Mouse (Mus musculus) heart, postnatal 4 days (tissue): Measurements from ENCODE around the gene Cap2. TPM values are rescaled to one million over a fixed set of nuclear protein-coding genes. Genes with fewer than 3 reads are reported as not detected.

Source experiments
- DNase-seq: peaks from one replicate; pipeline ENCODE4 v3.0.0; 2021
- total RNA-seq, 2 experiments: library from RNA; stranded (reverse); gene quantifications; 2 replicates each; pipeline ENCODE4 v1.2.3; 2021

Gene Cap2
- 100 to 1,000 TPM; 182 to 185 TPM for total RNA-seq

DNA sequence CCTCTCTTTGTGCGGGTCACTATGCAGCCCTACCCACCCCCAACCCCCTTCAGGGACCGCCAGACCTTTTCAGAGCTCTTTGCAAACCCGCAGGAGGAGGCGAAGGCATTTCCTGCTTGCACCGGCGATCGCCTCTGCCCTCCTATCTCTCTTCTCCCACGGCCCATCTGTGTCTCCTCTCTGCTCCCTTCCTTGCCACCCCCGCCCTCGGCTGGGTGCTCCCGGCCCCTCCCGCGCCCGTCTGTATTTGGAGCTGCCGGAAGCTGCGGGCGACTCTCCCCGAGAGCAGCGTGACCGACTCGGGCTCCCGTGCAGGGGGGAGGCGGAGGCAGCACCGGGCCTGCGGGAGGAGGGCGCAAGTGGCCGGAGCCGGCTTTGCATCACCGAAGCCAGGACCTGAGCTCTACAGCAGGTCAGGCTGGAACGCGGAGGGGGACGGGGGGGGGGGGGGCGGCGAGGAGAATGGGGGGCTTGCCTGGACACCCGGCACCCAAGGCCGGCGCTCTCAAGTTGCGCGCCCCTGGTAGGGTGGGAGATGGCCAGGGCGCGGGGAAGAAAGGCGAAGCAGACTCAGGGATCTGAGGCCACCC is at the start of gene Cap2:
Gene Cap2, plus strand, starts transcription at position 49 of the 590 bp plus-strand sequence.
- DNase-seq, result peak; percentile 84

DNA sequence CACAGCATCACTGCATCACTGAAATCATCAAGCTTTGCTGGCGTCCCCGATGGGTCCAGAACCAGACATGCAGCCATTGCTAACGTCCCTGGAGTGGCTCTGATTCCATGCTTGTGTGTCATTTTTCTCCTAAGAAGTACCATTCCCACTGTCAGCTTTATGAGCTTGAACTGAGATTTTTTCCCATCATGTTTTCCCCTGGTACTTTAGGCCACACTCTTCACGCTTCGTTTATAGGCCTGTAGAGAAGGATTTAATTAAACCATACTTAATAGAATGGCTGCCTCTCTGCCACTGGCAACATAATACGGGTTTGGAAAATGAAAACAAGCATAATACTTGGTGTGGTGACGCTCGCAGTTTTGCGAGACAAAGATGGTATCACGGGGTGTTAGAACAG is 42.1 kb upstream of the Cap2 start:
- DNase-seq, result no peak

DNA sequence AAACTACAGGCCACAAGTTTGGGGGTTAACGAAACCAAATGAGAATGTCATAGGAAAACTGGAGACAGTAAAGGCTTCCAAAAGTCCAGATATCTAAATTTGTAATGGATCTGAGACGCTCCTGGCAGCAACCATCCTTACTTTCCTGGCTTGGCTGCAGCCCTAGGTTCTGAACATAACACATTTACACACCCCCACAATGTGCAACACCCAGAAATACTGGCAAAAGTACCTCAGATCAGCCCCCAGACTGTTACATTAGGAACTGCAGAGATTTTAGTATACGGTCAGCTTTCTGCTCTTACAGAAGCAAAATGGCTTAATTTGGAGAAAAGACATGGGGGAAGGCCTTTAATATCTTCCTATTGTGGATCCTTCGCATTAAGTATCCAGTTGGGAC is 39.4 kb upstream of the Cap2 start:
- DNase-seq, result no peak

DNA sequence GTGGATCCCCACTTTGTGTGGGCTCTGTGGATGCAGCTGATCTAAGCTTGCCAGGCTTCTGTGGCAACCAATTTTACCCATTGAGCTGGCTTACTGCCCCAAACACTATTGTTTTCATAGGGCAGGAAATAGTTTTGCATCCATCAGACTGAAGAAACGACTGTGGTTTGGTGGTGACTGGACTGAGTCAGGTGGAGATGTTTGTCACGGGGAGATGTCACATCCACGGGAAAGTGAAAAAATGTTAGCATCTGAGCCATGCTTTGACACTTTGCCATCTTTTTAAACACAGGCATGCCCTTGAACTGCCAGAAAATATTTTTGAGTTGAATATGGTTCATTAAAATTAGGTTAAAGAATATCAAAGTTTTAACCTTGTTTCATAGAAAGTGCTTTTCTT is 37.9 kb upstream of the Cap2 start:
- DNase-seq, result no peak

DNA sequence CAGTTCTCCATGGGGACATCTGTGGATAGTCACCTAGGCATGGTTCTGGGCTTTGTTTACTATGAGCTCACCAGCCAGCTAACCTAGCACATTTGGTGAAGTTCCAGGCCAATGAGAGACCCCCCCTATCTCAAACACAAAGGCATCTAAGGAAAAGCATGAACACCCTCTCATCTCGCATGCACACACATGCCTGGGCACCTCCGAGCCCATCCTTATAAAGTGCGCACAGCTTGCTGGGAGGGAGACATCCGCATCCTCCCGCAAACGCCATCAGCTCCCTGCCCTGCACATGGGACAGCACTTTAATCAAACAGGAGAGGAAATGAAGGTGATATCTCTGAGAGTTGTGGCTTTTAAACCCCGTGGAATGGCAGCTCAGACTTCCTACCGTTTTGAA is 33.4 kb upstream of the Cap2 start:
- no peak for DNase-seq

DNA sequence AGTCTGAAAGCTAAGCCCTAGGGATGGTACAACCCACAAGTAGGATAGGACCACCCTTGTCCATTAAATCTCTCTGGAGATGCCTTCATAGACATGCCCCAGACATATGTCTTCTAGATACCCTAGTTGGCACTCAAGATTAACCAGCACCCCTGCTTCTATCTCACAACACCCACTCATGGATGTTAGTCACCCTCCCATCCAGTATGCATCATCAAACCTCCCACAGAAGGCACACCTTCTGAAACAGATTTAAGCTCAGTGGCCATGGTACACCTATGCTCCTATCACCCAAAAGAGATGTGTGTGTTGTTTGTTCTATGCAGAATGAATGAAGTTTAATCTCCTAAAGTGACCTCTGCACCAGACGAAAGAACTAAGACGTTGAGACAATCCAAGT is 32.1 kb upstream of the Cap2 start:
- DNase-seq, result no peak

DNA sequence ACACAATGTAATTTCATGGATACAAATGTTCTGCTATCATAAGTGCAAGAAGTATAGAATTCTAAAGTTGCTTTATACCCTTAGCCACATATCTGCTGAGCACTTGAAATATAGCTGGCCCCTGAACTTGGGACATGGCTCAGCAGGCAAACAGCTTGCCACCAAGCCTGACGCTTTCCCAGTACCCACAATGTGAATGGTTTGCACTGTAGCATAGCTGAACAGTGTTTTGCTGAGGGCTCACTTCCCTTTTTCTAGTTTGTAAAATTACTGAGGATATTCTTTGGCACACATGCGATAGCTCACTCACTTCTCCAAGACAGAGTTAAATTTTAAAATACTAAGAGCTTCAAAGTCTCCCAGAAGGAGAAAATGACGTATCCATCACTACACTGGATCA is 20.4 kb upstream of the Cap2 start:
- DNase-seq, result no peak

DNA sequence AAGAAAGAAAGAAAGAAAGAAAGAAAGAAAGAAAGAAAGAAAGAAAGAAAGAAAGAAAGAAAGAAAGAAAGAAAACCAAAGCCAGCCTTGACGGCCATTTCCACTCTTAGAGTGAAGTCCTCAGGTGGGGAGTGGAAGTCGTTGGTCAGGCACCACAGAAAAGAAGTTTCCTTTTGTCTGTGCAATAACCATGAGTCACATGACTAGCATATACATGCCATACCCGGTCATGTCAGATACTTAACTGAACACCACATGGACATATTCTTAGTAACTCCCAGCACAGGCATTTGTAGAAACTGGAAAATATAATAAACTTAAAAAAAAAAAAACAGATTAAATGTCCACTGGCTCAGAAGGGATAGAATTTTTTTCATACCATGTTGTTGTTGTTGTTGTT is 16.0 kb upstream of the Cap2 start:
- DNase-seq, result no peak

DNA sequence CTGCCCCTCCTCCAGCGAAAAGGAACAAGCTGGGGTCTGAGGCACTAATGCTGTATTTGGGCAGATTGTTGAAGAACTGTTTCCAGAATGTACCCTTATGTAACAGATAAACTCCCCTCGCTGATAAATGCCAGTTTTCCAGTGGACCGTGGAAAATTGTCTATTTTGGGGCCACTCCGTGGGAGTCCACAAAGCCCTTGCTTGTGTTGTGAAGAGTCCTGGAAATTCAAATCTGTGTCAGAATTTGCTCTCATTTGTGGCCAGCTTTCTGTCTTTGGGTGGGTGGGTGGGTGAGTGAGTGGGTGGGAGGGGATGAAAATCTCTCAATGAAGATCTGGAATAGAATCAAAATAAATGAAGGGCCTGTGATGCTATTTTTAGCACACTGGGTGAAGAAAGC is 13.5 kb upstream of the Cap2 start:
- DNase-seq, result no peak

DNA sequence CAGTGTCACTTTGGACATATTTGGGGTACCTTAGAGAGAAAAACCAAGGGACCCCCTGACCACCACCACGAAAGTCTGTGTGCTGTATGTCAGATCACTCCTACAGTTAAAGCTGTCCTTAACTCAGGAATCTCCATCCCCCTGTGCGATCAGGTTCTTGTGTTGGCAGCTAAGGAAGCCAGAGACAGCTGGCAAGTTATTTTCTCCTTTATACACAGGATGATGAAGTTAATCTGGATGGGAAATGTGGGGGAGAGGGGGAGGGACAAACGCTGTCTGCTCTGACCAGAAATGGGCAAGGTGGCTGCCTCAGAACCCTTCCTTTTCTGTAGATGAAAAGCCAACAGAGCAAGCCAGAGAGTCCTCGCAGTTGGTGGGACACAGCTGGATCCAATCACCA is 11.0 kb upstream of the Cap2 start:
- no peak for DNase-seq

DNA sequence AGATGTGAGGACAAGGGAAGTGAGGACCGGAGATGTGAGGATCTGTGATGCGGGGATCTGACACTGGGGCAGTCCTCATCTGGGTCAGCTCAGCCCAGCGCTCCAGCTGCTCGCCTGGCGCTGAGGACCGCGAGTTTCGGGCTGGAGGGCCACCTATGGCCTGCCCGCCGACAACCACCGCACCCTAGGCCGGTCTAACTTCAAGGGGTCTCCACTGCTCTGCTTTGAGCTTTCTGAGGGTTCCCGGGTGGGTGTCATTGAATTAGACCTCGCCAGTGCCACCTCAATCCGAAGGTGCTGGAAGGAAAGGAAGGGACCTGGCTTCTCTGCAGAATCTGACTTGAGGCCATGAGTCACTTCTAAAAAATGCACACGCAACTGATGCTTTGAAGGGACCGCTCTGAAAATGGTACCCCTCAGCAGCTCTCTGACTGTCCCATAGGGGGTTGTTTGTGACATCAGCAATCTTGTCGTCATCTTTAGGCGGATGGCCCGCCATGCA is 793 bp downstream of the Cap2 start:
- DNase-seq, result peak; percentile 43

DNA sequence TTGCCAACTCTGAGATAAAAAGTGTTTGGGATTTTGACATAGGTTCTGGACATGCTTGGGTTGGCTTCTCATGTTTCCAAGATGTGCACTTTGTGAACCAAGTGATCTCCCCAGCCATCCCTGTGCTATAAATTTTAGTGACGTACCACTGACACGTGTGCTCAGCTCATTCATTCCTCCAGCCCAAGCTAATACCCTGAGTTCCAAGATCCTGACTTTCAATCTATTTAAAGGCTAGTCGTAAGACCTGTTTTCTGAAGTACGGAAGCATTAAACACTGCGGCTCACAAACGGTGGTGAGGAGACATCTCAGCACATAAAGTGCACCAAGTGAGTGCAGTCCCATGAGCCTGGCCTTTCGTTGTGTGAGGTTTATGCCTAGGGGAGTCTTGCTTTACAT is 6.3 kb downstream of the Cap2 start:
- no peak for DNase-seq

DNA sequence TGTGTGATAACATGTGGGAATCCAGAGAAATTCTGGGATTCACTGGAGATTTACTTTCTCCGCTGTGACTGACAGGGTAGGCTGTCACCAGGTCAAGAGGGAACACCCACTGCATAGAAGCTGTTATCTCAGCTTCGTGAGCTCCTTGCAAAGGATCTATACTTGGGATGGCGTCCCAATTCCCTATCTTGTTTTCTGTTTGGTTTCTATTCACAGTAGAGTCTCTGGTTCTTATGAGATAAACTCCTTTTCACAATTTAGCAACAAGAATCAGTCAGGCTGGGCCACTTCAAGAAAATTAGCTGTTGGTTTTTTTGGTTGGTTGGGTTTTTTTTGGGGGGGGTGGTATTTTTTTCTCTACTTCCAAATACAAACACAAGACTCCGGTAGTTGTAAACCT is 7.2 kb downstream of the Cap2 start:
- no peak for DNase-seq

DNA sequence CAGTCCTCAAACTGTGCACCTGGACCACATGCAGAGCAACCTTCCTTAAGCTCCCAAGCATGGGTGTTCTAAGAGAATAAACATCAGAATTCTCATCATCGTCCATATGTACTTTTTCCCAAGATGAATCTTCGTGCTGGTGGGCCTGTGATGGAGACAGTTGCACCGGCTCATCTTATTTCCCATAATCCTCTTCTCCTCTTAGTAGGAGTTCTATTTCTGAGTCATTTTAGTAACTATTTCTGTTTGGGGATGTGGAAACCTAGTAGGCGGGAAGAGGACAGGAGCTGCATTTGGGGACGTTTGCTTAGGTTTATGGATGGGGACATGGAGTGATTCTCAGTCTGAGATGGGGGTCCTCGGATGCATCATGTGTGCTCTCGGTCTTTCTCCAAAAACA is 8.8 kb downstream of the Cap2 start:
- DNase-seq, result no peak

DNA sequence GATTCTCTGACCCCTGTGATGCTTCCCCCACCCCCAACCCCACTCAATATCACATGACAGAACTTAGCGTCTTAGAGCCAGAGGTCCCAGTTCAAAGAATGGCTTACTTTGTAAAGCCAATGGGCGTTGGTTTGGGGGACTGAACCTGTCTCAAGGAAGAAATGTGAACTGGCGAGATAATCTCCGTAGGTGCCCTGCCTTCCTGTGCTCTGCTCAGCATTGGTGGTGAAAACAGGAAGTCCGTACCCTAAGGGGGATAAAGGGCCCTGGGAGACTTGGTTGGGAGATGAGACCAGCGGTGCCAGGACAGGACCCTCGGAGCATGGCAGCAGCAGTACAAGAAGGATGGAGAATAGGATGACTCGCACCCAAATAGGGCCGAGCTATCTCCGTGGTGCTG is 12.8 kb downstream of the Cap2 start:
- DNase-seq, result no peak

DNA sequence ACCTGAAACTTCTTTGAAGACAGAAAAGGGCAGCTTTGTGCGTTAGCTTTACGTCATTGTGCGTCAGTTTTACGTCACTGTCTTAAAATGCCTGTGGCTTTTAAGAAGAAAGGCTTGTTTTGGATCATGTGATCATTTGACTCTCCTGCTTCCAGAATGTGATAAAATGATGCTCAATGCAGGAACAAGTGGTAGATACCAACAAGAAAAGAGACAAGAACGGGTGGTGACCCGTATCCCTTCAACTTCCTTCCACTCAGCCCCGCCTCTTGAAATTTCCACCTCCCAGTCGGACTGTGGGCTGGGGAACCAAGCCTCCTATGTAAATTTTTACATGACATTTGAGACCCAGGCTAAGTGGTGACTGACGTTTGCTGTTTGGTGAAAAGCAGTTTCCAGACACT is 13.5 kb downstream of the Cap2 start:
- DNase-seq, result peak; percentile 44

DNA sequence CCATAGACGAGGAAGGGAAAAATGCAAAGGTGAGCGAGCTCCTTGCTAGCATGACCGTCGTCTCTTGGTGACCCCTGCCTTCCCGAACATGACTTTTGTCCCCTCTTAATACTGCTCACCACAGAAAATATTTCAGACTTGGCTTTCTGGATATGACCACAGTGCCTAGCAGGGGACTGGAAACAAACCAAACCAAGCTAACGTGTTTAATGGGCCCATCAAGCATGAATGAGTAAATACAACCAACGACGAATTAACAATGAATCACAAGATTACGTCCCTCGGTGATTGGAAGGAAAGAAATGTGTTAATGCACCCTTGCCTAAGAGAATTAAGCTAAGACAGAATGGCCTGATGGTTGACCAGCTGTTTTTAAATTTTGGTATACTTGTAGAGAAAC is 13.9 kb downstream of the Cap2 start:
- DNase-seq, result no peak

DNA sequence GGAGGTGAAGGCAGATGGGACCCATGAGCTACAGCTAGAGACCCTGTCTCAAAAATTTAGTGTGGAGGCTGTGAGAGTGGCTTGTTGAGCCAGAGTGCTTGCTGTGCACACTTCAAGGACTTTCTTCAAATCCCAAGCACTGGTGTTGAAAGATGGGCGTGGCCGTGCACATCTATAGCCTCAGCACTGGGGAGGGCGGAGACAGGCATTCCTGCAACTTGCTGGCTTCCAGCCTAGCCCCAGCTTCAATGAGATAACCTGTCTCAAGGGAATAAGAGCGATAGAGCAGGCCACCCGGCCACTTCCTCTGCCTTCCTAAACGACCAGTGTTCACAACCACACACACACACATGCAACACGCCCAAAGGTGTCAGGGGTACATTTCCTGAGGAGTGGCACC is 14.5 kb downstream of the Cap2 start:
- DNase-seq, result peak; percentile 73

DNA sequence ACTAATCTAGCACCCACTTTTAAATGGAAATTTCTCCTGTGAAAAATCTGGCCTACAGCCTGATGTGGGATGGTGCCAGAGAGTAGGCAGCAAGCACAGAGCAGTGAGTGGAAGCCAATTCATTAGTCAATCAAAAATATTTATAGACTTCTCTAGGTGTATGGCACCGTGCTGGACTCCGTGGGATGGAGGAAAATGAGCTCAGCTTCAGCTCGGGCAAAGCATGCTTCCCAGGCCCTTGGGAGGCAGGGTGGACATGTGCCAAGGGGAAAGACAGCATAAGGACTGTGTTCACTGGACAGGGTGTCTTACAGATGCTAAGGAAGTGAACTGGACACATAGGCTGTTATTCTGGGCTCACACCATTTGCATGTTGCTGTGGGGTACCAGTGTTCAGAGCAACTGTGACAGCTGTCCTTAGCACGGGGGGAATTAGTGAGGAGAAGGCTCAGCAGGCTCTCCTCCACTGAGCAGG is 15.6 kb downstream of the Cap2 start:
- peak; percentile 69 for DNase-seq

DNA sequence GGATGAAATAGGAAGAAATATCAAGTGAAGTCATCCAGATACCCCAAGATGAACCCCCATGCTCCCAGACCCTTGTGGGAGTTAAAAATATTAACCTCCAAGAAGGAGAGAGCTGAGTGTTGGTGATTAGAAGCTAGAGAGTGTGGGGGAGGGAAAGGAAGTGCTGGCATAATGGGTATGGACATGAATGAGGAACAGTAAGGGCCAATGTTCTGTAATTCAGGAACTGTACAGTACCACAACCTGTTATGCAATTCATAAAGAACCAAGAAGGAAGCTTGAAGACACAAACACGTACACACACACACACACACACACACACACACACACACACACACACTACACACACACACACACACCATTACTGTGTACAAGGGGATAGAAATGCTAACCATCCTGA is 19.8 kb downstream of the Cap2 start:
- no peak for DNase-seq

DNA sequence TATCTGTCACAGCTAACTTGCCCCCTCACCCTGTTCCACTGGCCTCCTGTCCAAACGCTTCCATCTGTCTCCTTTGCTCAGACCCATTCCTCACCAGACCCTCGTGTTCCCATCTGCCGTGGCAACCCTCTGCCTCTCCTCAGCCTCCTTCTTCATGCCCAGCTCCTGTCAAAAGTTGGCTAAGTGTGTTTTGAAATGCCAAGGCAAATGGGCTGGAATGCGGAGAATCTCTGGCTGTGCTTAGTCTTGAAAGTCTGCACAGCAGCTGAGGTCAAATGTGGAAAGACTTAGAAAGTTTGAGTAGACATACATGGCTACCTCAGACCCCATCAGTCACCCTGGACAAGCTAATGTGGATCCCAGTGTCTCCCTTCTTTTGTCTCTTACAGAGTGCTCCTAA is 21.1 kb downstream of the Cap2 start:
- DNase-seq, result peak; percentile 19

DNA sequence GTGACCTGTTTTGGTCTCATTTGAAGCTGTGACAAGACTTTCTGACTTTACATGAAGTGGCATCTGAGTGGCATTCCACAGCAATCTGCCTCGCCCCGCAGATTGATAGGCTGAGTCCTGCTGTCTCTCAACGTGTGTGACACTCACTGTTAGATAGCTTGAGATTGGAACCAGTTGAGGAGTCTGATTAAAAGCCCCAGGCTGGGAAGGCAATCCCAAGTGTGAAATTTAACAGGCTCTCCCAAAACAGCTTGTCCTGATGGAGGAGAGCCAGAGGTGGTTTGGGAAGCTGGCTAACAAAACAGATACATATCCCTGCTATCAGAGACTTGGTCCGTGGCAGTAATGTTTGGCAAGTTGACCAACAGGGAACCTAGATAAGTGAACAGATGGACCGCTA is 21.6 kb downstream of the Cap2 start:
- DNase-seq, result peak; percentile 37

DNA sequence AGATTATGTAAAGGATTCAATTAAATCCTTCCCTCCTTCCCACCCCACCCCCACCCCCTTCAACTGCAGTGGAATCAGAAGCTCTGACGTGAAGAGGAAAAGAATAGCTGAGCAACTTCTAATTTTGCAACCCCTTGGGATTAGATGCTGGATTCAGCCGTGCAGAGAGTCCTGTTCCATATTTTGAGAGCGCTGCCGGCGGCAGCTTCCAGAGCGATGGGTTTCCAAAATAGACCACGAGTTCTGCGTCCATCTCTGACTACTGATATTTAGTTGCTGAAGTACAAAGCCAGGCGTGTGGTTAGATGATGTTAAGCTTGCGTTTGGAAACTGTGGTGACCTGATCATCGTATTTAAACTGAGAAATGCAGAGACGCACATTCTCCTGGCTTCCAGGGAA is 22.1 kb downstream of the Cap2 start:
- peak; percentile 54 for DNase-seq

DNA sequence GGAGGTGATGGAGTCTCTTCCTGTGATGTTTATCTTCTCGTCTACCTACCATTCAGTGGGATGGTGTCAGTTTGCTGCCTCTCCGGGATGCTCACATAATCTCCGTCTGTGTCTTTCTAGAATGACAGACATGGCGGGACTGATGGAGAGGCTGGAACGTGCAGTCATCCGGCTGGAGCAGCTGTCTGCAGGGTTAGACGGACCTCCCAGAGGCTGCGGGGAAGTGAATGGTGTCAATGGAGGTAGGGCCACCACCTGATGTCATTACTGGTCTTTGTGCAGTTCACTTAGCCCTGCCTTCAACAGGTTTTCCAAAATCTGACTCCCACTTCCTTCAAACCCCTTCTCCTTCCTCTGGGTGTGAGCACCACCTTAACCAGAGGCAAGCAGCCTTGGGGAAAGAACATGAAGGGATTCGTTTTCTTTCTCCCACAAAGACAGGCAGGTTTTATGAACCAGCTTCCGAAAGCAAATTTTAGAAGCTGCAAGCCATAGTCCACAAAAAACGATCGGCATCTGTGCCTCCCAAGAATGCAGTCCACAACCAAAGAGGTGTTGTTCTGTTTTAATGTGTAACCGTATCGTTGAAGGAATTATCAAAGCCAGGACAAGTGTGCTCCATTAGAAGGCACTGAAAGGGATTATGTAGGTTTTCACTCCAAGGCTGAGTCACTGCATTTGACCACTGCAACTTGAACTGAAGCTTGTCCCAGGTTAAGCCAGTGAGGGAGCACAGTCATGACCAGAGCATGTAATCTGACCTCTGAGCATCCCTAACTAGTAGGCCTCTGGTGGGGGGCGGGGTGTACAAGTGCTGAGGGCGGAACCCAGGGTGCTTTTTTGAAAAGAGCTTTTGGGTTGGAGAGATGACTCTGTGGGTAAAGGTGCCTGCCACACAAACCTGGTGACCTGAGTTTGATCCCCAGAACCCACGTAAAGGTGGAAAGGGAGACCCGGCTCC is 23.9 kb downstream of the Cap2 start:
- no peak for DNase-seq
